Mouse (Mus musculus): ENCODE measurements around the gene Dnm2. TPM values are rescaled to one million over a fixed set of nuclear protein-coding genes. Genes with fewer than 3 reads are reported as not detected.
A peak's percentile ranks its signal among the peaks of the same experiment; 100 is the strongest.

Gene Dnm2
- polyA plus RNA-seq, 1 experiment from 2014 or later, result 72.7 TPM

GRCm38 (mm10) chr9:21496308-21497049 is 71.8 kb downstream of the Dnm2 start:
- Histone ChIP-seq H3K4me1 (replicated peaks; ENCODE audit: control insufficient read depth, insufficient read depth, low read length) (peaks cover 6% of the 10 kb centered on the region), H3K27me3 (replicated peaks; ENCODE audit: control insufficient read depth, insufficient read depth, low read length) (no peaks in the 10 kb centered on the region), H3K4me3 (ENCODE audit: low read depth, low read length) (no peak overlapping the region), H3K9ac (ENCODE audit: low read depth, low read length) (no peak overlapping the region), H3K9me3 (ENCODE audit: control insufficient read depth, low read length) (no peaks in the 10 kb centered on the region), H3K36me3 (ENCODE audit: control insufficient read depth, insufficient read depth, low read length) (peaks cover 19% of the 10 kb centered on the region), H3K27ac (ENCODE audit: low read depth, low read length) (peak overlapping the region; percentile 13; the same call in 1 of the 2 replicates), H3K4me2 (no peak overlapping the region)
- 89% methylated on average over 19 of the region's 19 CpGs for WGBS
- ATAC-seq (replicated peaks; ENCODE audit: low FRiP score), result no peak
- DNase-seq (ENCODE audit: low spot score), result no peak

DNA sequence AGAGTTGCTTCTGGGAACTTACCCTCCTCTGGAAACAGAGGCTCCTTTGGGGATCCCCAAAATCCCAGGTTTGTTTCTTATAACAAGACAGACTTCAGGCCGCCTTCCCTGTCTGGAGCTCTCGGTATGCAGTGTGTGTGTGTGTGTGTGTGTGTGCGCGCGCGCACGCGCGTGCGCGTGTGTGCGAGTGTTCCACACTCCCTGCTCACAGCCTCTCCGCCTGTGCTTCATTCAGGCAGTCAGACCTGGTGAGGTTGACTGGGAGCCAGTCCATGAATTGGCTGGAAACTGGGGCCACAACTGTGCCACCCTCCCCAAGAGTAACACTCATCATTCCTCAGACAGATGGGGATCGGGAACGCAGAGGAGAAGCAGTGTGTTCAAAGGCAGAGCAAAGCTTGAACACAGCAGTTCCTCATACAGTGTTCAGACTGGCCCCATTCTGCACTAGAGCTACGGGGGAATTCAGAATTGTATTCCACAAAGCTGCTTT is 72.4 kb downstream of the Dnm2 start:
- DNase-seq (ENCODE audit: low spot score) (no peak), ATAC-seq (replicated peaks; ENCODE audit: low FRiP score) (no peak)
- Histone ChIP-seq H3K4me2 (no peak overlapping the region), H3K4me1 (replicated peaks; ENCODE audit: control insufficient read depth, insufficient read depth, low read length) (peaks cover 6% of the 10 kb centered on the region), H3K36me3 (ENCODE audit: control insufficient read depth, insufficient read depth, low read length) (peaks cover 19% of the 10 kb centered on the region), H3K9ac (ENCODE audit: low read depth, low read length) (no peak overlapping the region), H3K9me3 (ENCODE audit: control insufficient read depth, low read length) (no peaks in the 10 kb centered on the region), H3K4me3 (ENCODE audit: low read depth, low read length) (no peak overlapping the region), H3K27ac (ENCODE audit: low read depth, low read length) (peak overlapping the region; percentile 13; the same call in 1 of the 2 replicates), H3K27me3 (replicated peaks; ENCODE audit: control insufficient read depth, insufficient read depth, low read length) (no peaks in the 10 kb centered on the region)
- WGBS, result 93% methylated on average over 16 of the region's 16 CpGs

DNA sequence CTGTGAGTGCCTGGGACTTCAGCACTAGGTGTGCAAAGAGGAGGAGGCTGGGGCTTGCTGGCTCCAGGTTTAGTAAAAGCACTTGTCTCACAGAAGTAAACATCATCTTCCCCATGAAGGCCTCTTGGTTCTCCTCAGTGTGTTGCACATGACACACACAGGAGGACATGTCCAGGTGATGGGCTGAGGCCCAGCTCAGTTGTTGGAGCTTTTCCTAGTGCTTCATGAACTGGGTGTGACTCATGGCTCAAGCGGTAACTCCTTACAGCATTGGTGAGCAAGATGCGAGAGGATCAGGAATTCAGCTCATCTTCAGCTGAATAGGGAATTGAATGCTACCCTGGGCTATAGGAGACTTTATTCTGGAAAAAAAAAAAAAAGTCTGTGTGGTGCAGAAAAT is 73.0 kb downstream of the Dnm2 start:
- Histone ChIP-seq H3K36me3 (ENCODE audit: control insufficient read depth, insufficient read depth, low read length) (peaks cover 19% of the 10 kb centered on the region), H3K9me3 (ENCODE audit: control insufficient read depth, low read length) (no peaks in the 10 kb centered on the region), H3K4me2 (no peak overlapping the region), H3K27me3 (replicated peaks; ENCODE audit: control insufficient read depth, insufficient read depth, low read length) (no peaks in the 10 kb centered on the region), H3K27ac (ENCODE audit: low read depth, low read length) (no peak overlapping the region), H3K4me3 (ENCODE audit: low read depth, low read length) (no peak overlapping the region), H3K4me1 (replicated peaks; ENCODE audit: control insufficient read depth, insufficient read depth, low read length) (peaks cover 6% of the 10 kb centered on the region), H3K9ac (ENCODE audit: low read depth, low read length) (no peak overlapping the region)
- DNase-seq (ENCODE audit: low spot score), result no peak
- WGBS, result 91% methylated on average over 2 of the region's 2 CpGs
- ATAC-seq (replicated peaks; ENCODE audit: low FRiP score), result no peak

- ATAC-seq (replicated peaks; ENCODE audit: low FRiP score) (no peak), DNase-seq (ENCODE audit: low spot score) (no peak)
- Histone ChIP-seq H3K36me3 (ENCODE audit: control insufficient read depth, insufficient read depth, low read length) (peaks cover 20% of the 10 kb centered on the region), H3K9me3 (ENCODE audit: control insufficient read depth, low read length) (no peaks in the 10 kb centered on the region), H3K4me1 (replicated peaks; ENCODE audit: control insufficient read depth, insufficient read depth, low read length) (peaks cover 6% of the 10 kb centered on the region), H3K9ac (ENCODE audit: low read depth, low read length) (no peak overlapping the region), H3K27me3 (replicated peaks; ENCODE audit: control insufficient read depth, insufficient read depth, low read length) (no peaks in the 10 kb centered on the region), H3K4me2 (no peak overlapping the region), H3K4me3 (ENCODE audit: low read depth, low read length) (no peak overlapping the region), H3K27ac (ENCODE audit: low read depth, low read length) (no peak overlapping the region)
- WGBS, result 91% methylated on average over 12 of the region's 12 CpGs
Measured at GRCm38 (mm10) chr9:21498284-21498902, 73.7 kb downstream of the Dnm2 start.

DNA sequence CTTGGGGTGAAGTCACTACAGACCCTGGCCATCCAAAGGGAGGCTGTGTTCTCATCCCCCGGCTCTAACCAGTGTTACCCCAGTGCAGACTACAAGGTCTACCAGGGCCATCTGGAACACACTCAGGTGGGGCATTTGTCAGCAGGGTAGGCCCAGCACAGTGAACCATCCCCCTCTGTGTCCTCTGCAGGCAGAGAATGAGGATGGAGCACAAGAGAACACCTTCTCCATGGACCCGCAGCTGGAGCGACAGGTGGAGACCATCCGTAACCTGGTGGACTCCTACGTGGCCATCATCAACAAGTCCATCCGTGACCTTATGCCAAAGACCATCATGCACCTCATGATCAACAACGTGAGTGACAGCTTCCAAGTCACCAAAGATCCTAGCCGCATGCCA is 78.6 kb downstream of the Dnm2 start:
- 93% methylated on average over 8 of the region's 8 CpGs for WGBS
- no peak overlapping the region for H3K4me2 ChIP-seq

DNA sequence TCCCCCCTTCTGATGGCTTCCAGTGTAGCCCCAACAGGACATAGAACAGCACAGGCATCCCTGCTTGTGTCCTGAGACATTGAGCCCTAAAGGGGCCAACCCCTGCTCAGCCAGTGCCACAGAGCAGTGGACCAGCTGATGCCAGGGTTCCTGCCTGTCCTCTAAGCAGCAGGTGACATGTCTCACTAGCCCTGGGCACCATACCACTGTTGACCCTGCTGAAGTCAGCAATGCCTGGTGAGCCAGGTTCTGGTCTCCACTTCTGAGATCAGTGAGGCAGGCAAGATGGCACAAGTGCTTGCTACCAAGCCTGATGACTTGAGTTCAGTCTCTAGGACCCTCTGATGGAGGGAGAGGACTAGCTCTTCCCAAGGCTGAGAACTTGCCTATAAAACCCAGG is 81.1 kb downstream of the Dnm2 start:
- no peak for DNase-seq (ENCODE audit: low spot score)
- no peak for ATAC-seq (replicated peaks; ENCODE audit: low FRiP score)
- Histone ChIP-seq H3K36me3 (ENCODE audit: control insufficient read depth, insufficient read depth, low read length) (peaks cover 42% of the 10 kb centered on the region), H3K4me3 (ENCODE audit: low read depth, low read length) (no peak overlapping the region), H3K9ac (ENCODE audit: low read depth, low read length) (no peak overlapping the region), H3K27me3 (replicated peaks; ENCODE audit: control insufficient read depth, insufficient read depth, low read length) (no peaks in the 10 kb centered on the region), H3K9me3 (ENCODE audit: control insufficient read depth, low read length) (no peaks in the 10 kb centered on the region), H3K4me1 (replicated peaks; ENCODE audit: control insufficient read depth, insufficient read depth, low read length) (peaks cover 8% of the 10 kb centered on the region), H3K4me2 (no peak overlapping the region), H3K27ac (ENCODE audit: low read depth, low read length) (no peak overlapping the region)

More for the DNA sequence above, 78.6 kb downstream of the Dnm2 start:
- Histone ChIP-seq H3K4me1 (replicated peaks; ENCODE audit: control insufficient read depth, insufficient read depth, low read length) (no peaks in the 10 kb centered on the region), H3K27ac (ENCODE audit: low read depth, low read length) (no peak overlapping the region), H3K9me3 (ENCODE audit: control insufficient read depth, low read length) (no peaks in the 10 kb centered on the region), H3K36me3 (ENCODE audit: control insufficient read depth, insufficient read depth, low read length) (peaks cover 47% of the 10 kb centered on the region), H3K4me3 (ENCODE audit: low read depth, low read length) (no peak overlapping the region), H3K9ac (ENCODE audit: low read depth, low read length) (no peak overlapping the region), H3K27me3 (replicated peaks; ENCODE audit: control insufficient read depth, insufficient read depth, low read length) (no peaks in the 10 kb centered on the region)
- ATAC-seq (replicated peaks; ENCODE audit: low FRiP score) (no peak), DNase-seq (ENCODE audit: low spot score) (no peak)

- Histone ChIP-seq H3K36me3 (ENCODE audit: control insufficient read depth, insufficient read depth, low read length) (peaks cover 42% of the 10 kb centered on the region), H3K4me2 (no peak overlapping the region), H3K4me3 (ENCODE audit: low read depth, low read length) (no peak overlapping the region), H3K4me1 (replicated peaks; ENCODE audit: control insufficient read depth, insufficient read depth, low read length) (peaks cover 11% of the 10 kb centered on the region), H3K9me3 (ENCODE audit: control insufficient read depth, low read length) (no peaks in the 10 kb centered on the region), H3K9ac (ENCODE audit: low read depth, low read length) (no peak overlapping the region), H3K27me3 (replicated peaks; ENCODE audit: control insufficient read depth, insufficient read depth, low read length) (no peaks in the 10 kb centered on the region), H3K27ac (ENCODE audit: low read depth, low read length) (no peak overlapping the region)
- 87% methylated on average over 15 of the region's 15 CpGs for WGBS
- DNase-seq (ENCODE audit: low spot score) (no peak), ATAC-seq (replicated peaks; ENCODE audit: low FRiP score) (no peak)
Measured at GRCm38 (mm10) chr9:21507753-21508430, 83.2 kb downstream of the Dnm2 start.

- H3K36me3 ChIP-seq (ENCODE audit: control insufficient read depth, insufficient read depth, low read length), result peaks cover 36% of the 10 kb centered on the region
- WGBS, result 75% methylated on average over 7 of the region's 7 CpGs
- H3K4me2 ChIP-seq, result peak overlapping the region; percentile 82
- ATAC-seq (replicated peaks; ENCODE audit: low FRiP score), result no peak
- no peak for DNase-seq (ENCODE audit: low spot score)
- H3K27me3 ChIP-seq (replicated peaks; ENCODE audit: control insufficient read depth, insufficient read depth, low read length), result no peaks in the 10 kb centered on the region
- peaks cover 11% of the 10 kb centered on the region for H3K4me1 ChIP-seq (replicated peaks; ENCODE audit: control insufficient read depth, insufficient read depth, low read length)
- H3K9me3 ChIP-seq (ENCODE audit: control insufficient read depth, low read length), result no peaks in the 10 kb centered on the region
- peak overlapping the region; percentile 74 for H3K4me3 ChIP-seq (ENCODE audit: low read depth, low read length)
- H3K9ac ChIP-seq (ENCODE audit: low read depth, low read length), result peak overlapping the region; percentile 82; the same call in 1 of the 2 replicates
- peak overlapping the region; percentile 51; the same call in 1 of the 2 replicates for H3K27ac ChIP-seq (ENCODE audit: low read depth, low read length)
Measured at GRCm38 (mm10) chr9:21508871-21509404, 84.2 kb downstream of the Dnm2 start.

All from liver, embryonic 11.5 days (tissue).